17 mouse cellular contexts compared by ENCODE assay signal in the genomic region with DNA sequence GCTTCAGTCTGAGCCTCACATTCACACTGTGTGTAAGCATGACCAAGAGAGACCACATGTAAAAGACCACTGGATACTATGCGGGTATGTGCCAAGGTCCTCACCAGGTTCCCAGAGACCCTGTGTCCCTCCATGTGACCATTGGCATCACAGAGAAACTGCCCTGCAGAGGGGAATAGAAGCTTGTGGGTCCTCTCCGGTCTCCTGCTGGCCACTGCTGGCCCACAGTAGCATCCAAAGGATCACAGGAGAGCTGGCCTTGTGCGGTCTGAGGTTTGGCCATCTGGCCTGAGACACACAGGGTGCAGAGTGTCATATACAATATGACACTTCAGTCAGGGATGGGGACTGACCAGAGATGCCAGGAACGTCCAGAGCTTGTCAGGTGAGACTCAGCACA. TPM values are rescaled to one million over a fixed set of nuclear protein-coding genes. Genes with fewer than 3 reads are reported as not detected.
"Had no signal": no experiment of that assay in that cellular context is flagged by ENCODE, and none has a peak within 500 bp of the region (broad histone marks: within the 10 kb centered on the region; RNA-seq: fewer than 3 reads in every experiment).

No protein-coding gene starts in this region.

- ATAC-seq: midbrain, embryonic 15.5 days had no signal

- H3K4me3 ChIP-seq: limb, embryonic 12.5 days; limb, embryonic 15.5 days; lung, embryonic 15.5 days; midbrain, embryonic 12.5 days; midbrain, embryonic 15.5 days had no signal

- H3K27ac ChIP-seq: limb, embryonic 12.5 days; limb, embryonic 15.5 days; liver, embryonic 14.5 days; lung, embryonic 15.5 days; midbrain, embryonic 15.5 days had no signal

- H3K9ac ChIP-seq: limb, embryonic 12.5 days; limb, embryonic 15.5 days; liver, embryonic 14.5 days; liver, postnatal 0 days; lung, embryonic 15.5 days; midbrain, embryonic 12.5 days; midbrain, embryonic 15.5 days had no signal

- DNase-seq: kidney, postnatal 4 days; left cerebral cortex, postnatal 4 days; retina, postnatal 1 day; thymus, adult 18-20 months; thymus, postnatal 14 days; thymus, postnatal 4 days had no signal

- H3K36me3 ChIP-seq: limb, embryonic 12.5 days; limb, embryonic 15.5 days; lung, embryonic 15.5 days; midbrain, embryonic 12.5 days; midbrain, embryonic 15.5 days had no signal

- H3K4me2 ChIP-seq: limb, embryonic 12.5 days; limb, embryonic 15.5 days; liver, embryonic 11.5 days; lung, embryonic 15.5 days; midbrain, embryonic 12.5 days; midbrain, embryonic 15.5 days had no signal

- H3K9me3 ChIP-seq: limb, embryonic 12.5 days; limb, embryonic 15.5 days; lung, embryonic 15.5 days; midbrain, embryonic 12.5 days; midbrain, embryonic 15.5 days had no signal

RNA-seq across cellular contexts. Expression of gene Hhipl1, which starts 4.0 kb away (rescaled TPM):
- total RNA-seq: megakaryocyte progenitor cell, adult 5-6 weeks; megakaryocyte-erythroid progenitor cell, adult 5-6 weeks; monocyte, adult 5-6 weeks had no signal
- polyA plus RNA-seq: liver, embryonic 11.5 days had no signal

RNA-seq across cellular contexts. Expression of gene Cyp46a1, which starts 24.1 kb away (rescaled TPM):
- total RNA-seq: monocyte, adult 5-6 weeks had no signal

RNA-seq across cellular contexts. Expression of gene Ccdc85c, which starts 34.8 kb away (rescaled TPM):
- total RNA-seq: monocyte, adult 5-6 weeks had no signal
